Mouse (Mus musculus) megakaryocyte progenitor cell, adult 5-6 weeks (primary cell): ENCODE measurements around the gene Dpp8. TPM values are rescaled to one million over a fixed set of nuclear protein-coding genes. Genes with fewer than 3 reads are reported as not detected.
"Not testable (repeated sequence)": the region's sequence is repeated elsewhere in the genome, so short reads cannot be mapped to it uniquely, and the experiment has no call there.

Source experiments
- ATAC-seq: replicated peaks from 2 replicates; pipeline ENCODE4 v1.8.0; 2016; ENCODE audit warnings: mild to moderate bottlenecking, moderate TSS enrichment, inconsistent platforms; ENCODE audit not compliant: poor library complexity
- total RNA-seq, 2 experiments: library from RNA; stranded (forward) in 1 of 2; stranded (reverse) in 1 of 2; fragments of 157-497, 149-512 nt in 1 of 2; fragments of 200-1000 nt in 1 of 2; gene quantifications; 2 replicates each; pipeline versions ENCODE4 v1.2.3 to v1.2.4; 2015 to 2017

The Dpp8 gene
- total RNA-seq, 2 experiments from 2014 or later = 77.9 to 86.9 TPM

- peak; percentile 75 for ATAC-seq
Observed at GRCm38 (mm10) chr9:65020991-65021886, 11.0 kb upstream of the Dpp8 start, which contains the start of gene Hacd3. TSS of gene Hacd3 (minus strand) at chr9:65021693.

GRCm38 (mm10) chr9:65021887-65022579, 10.2 kb upstream of the Dpp8 start:
- ATAC-seq = no peak; the same call in 1 of the 2 replicates

DNA sequence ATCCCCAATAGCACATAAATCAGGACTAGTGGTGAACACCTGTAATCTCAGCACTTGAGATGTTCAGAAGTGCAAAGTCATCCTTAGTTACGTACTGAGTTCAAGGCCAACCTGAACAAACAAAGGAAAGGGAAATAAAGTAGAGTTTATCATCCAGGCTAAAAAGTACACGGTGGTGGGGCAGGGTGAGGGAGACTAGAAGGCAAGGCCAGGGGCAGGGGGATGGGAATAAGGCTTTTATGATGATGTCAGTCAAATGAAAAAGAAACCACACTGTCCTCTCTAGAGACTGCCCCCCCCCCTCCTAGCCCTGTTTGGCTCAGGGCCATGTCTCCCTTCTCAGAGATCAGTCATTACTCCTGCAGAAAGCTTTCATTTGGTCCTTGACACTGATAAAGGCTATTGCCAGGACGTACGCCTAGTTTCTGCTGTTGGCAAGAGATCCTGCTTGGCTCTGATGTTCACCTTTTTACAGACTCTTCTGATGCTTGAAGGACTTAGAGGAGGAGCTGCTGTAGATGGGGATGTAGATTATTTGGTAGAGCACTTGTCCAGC, 9.6 kb upstream of the Dpp8 start:
- no peak for ATAC-seq

GRCm38 (mm10) chr9:65023447-65023846, 8.8 kb upstream of the Dpp8 start:
- ATAC-seq = no peak

DNA sequence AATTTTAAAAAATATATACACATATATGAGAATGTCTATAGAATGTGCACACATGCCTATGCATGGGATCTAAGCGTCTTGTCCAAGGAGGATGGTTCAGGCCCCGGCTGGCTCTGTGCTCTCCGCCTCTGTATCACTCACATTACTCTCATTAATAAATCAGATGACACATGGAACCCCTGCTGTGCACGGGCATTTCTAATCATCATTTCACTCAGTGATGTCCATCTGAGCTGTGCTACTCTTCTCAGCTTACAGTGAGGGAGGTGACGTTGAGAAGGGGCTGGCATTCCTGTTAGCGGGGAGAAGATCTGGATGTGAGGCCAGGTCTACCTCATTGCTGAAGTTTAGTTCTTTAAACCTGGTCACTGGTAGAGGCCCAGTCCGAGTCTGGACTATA, 5.0 kb upstream of the Dpp8 start:
- no peak for ATAC-seq

DNA sequence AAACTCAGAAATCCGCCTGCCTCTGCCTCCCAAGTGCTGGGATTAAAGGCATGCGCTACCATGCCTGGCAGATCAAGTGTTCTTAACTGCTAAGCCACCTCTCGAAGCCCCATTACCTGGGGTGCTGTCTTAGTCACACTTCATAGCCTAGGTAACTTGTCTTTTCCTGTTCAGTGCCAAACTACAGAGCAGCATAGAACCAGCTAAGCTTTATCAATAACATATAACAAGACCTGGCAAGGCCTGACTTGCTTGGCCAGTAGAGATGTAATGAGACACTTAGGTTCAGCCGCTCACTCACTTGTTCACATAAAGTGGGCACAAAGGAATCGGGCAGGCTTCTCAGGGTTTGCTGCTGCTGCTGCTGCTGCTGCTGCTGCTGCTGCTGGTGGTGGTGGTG, 3.9 kb upstream of the Dpp8 start:
- ATAC-seq = no peak

DNA sequence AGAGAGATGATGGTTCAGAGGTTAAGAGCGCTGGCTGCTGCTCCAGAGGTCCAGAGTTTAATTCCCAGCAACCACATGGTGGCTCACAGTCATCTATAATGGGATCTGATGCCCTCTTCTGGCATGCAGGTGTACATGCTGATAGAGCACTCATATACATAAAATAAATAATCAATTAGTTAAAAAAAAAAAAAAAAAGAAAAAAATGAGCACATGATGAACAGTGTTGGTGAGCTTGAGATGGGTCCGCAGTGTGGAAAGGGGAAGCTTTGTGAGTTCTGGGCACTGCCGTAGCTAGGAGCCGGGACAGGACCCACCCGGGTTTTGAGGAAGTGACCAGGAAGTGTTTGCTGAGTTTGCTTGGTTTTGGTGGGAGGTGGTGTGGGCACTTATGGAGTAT, 859 bp upstream of the Dpp8 start:
- peak; percentile 45 for ATAC-seq

DNA sequence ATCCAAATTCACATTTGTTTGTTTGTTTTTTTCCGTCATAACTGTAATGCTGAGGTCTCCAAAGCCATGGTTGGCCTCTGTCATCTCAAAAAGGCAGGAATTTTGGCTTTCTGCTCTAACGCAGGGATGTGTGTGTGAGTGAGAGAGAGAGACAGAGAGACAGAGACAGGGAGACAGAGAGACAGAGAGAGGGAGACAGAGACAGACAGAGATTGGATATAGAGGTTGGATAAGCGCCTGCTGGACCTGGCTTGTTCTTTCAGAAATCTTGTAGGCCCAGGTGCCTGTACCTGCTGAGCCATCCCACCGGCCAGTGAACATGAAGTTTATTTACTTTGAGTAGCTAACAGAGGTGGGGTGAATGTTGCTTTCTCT, 333 bp upstream of the Dpp8 start:
- peak; percentile 12 for ATAC-seq

GRCm38 (mm10) chr9:65036456-65036855, 4.2 kb downstream of the Dpp8 start:
- no peak for ATAC-seq

- ATAC-seq = no peak
Observed at GRCm38 (mm10) chr9:65036861-65037260, 4.6 kb downstream of the Dpp8 start.

DNA sequence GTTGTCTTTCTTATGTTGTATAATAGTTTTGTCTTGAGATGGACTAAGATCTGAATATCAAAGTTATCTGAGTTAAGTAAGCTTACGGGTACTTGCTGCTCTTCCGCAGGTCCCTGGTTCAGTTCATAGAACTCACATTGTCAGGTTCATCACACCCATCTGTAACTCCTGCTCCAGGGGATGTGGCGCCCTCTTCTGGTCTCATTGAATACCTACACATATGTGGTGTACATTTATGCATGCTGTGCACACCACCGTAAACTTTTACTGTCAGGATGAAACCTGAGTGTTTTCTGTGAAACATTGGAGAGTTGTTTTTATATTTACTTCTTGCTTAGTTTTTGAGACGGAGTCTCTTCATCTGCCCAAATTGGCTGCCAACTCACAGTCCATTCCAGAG, 9.2 kb downstream of the Dpp8 start:
- ATAC-seq = no peak

DNA sequence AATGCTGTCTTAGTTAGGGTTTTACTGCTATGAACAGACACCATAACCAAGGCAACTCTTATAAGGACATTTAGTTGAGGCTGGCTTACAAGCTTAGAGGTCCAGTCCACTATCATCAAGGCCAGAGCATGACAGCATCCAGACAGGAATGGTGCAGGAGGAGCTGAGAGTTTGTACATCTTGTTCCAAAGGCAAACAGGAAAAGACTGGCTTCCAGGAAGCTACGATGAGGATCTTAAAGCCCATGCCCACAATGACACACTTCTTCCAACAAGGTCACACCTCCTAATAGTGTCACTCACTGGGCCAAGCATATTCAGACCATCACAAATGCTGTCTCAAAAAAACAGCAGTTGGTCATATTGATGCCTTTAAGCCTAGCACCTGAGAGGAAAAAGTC, 14.8 kb downstream of the Dpp8 start:
- no peak for ATAC-seq

GRCm38 (mm10) chr9:65049422-65049821, 17.2 kb downstream of the Dpp8 start:
- no peak for ATAC-seq

GRCm38 (mm10) chr9:65050981-65051380, 18.8 kb downstream of the Dpp8 start:
- no peak for ATAC-seq

DNA sequence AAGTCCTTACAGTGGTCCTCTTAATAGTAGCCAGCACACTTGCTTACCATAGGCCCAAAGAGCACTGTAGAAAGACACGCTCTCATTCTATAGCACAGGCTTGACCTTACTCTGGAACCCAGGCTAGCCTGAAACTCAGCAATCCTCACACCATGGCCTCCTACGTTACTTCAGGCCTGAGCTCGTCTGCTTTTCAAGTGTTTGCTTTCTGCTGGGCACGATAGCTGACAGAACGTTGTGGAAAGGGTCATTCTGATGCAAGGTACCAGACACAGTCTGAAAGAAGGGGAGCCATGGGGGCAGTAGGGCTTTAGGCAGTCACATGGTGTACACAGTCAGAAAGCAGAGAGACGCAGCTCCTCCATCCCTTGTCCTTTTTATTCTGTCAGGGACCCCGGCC, 32.0 kb downstream of the Dpp8 start:
- ATAC-seq = no peak

GRCm38 (mm10) chr9:65070587-65070986, 38.4 kb downstream of the Dpp8 start:
- ATAC-seq = peak; percentile 95

- no peak for ATAC-seq
Observed at GRCm38 (mm10) chr9:65073555-65073954, 41.3 kb downstream of the Dpp8 start.

- ATAC-seq = no peak
Observed at GRCm38 (mm10) chr9:65074251-65074650, 42.0 kb downstream of the Dpp8 start.

DNA sequence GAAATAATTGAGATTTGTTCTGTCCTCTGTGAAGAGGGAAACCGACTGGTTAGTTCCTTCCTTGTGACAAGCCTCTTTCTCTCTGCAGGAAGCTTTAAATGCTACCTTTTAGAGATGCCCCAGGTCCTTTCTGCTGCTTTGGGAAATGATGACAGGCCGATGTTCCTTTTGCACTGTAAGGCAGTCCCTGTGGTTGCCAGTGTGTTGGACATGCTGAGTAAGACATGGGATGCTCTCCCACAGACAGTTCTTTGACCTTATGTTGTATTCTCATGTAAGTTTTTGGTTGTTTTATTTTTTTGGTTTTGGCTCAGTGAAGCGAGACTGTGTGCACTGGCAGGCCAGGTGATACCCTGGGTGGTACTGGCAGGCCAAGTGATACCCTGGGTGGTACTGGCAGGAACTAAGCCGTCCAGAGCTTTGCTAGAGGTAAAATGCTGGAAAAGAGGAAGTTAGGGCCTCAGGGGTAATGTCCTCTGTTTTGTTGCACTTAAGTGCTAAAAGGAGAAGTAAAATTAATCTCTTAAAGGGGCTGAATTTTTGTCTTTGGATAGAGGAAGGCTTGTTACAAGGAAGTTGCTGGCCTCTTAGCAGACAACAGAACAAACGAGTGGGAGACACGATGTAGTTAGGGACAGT, 42.8 kb downstream of the Dpp8 start:
- ATAC-seq = peak; percentile 60

DNA sequence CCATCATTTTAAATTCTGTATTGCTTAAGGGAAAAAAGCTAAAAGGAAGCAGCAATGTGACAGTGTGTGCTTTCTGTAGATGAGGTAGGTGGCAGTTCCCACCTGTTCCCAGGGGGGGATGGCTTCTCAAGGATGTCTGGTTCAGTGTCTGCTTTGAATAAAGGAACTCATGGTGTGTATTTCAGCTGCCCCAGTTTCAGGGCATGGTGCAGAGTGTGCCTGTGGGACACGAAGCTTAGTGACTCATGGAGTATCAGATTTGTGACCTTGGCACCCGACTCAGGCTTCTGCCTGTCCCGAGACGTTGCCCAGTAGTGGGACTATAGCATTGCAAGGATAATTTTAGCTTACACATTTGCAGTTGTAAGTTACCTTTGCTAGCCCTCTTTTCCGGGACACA, 45.3 kb downstream of the Dpp8 start:
- no peak for ATAC-seq

DNA sequence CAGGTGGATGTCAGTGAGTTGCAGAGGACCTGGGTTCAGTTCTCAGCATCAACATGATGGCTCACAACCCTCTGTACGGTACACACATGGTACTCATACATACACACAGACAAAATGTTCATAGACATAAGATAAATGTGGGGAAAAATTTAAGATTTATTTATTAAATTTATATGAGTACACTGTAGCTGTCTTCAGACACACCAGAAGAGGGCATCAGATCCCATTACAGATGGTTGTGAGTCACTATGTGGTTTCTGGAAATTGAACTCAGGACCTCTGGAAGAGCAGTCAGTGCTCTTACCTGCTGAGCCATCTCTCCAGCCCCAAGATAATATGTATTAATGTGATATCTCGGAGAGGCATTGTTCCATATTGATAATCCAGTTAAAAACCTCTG, 47.9 kb downstream of the Dpp8 start:
- ATAC-seq = not testable (repeated sequence)
